Mouse (Mus musculus) heart, postnatal 0 days (tissue): Measurements from ENCODE around the gene Maml2. TPM values are rescaled to one million over a fixed set of nuclear protein-coding genes. Genes with fewer than 3 reads are reported as not detected.
A peak's percentile ranks its signal among the peaks of the same experiment; 100 is the strongest.

ENCODE experiments used
- ATAC-seq: fragments of 200-750 bp; cut with Nextera tagmentation; 2 replicates; pipeline ENCODE4 v1.8.0; 2017; ENCODE audit warnings: low read depth, moderate number of reproducible peaks, moderate library complexity; ENCODE audit not compliant: insufficient read depth
- DNase-seq: peaks from one replicate; pipeline ENCODE4 v3.0.0-alpha.2; 2016; ENCODE audit warnings: low spot score
- H3K27ac ChIP-seq: fragments of 300-500 bp; sonication (generic); 2 replicates; pipeline ENCODE4 v1.5.1; 2014; ENCODE audit warnings: low read depth, mild to moderate bottlenecking
- H3K27me3 ChIP-seq: fragments of 300-500 bp; sonication (generic); 2 replicates; pipeline ENCODE4 v1.6.1; 2014; ENCODE audit warnings: low read length, mixed read lengths; ENCODE audit not compliant: control insufficient read depth, insufficient read depth
- H3K36me3 ChIP-seq: fragments of 300-500 bp; sonication (generic); replicated peaks from 2 replicates; pipeline ENCODE4 v1.6.1; 2014; ENCODE audit warnings: low read length, mixed read lengths; ENCODE audit not compliant: control insufficient read depth, insufficient read depth
- H3K4me1 ChIP-seq: fragments of 300-500 bp; sonication (generic); 2 replicates; pipeline ENCODE4 v1.6.1; 2014; ENCODE audit warnings: antibody characterized with exemption; ENCODE audit not compliant: control insufficient read depth, insufficient read depth
- H3K4me2 ChIP-seq: fragments of 300-500 bp; sonication (generic); 2 replicates; pipeline ENCODE4 v1.6.1; 2014; ENCODE audit warnings: low read depth, mild to moderate bottlenecking, low read length, moderate library complexity
- H3K4me3 ChIP-seq: fragments of 300-500 bp; sonication (generic); 2 replicates; pipeline ENCODE4 v1.5.1; 2014; ENCODE audit warnings: low read depth, low read length
- H3K9ac ChIP-seq: fragments of 300-500 bp; sonication (generic); replicated peaks from 2 replicates; pipeline ENCODE4 v1.6.1; 2014; ENCODE audit warnings: low read depth, low read length, mixed read lengths
- H3K9me3 ChIP-seq: fragments of 300-500 bp; sonication (generic); replicated peaks from 2 replicates; pipeline ENCODE4 v1.6.1; 2016; ENCODE audit warnings: low read length; ENCODE audit not compliant: control insufficient read depth
- CTCF ChIP-seq: IDR thresholded peaks from 2 replicates; pipeline ENCODE4 v1.5.1; 2016; ENCODE audit warnings: antibody characterized with exemption, control low read depth, low read depth
- EP300 ChIP-seq: IDR thresholded peaks from 2 replicates; pipeline ENCODE4 v1.6.1; 2016; ENCODE audit warnings: antibody characterized with exemption, low read depth
- WGBS: fragments of 180-500 bp; shearing (Covaris S2); extraction: QIAGEN DNeasy Blood & Tissue Kit; methylation state at CpG from one replicate; pipeline ENCODE4 v1.1.7; 2014; 5-methylcytosine and 5-hydroxymethylcytosine counted together
- polyA plus RNA-seq: library from polyadenylated mRNA; unstranded; fragments of >200 nt; fragmentation: Nextera tagmentation; extraction: Ambion mirVana; gene quantifications from 2 replicates; pipeline ENCODE4 v1.2.1, GENCODE M21; 2015
- total RNA-seq: library from RNA; depleted of rRNA; stranded (reverse); fragments of >200 nt; gene quantifications from 2 replicates; pipeline ENCODE4 v1.2.3, GENCODE M21; 2014; ENCODE audit warnings: low replicate concordance

The Maml2 gene
- total and polyA plus RNA-seq, 2 experiments from 2014 or later, result 6.0 to 7.0 TPM

DNA sequence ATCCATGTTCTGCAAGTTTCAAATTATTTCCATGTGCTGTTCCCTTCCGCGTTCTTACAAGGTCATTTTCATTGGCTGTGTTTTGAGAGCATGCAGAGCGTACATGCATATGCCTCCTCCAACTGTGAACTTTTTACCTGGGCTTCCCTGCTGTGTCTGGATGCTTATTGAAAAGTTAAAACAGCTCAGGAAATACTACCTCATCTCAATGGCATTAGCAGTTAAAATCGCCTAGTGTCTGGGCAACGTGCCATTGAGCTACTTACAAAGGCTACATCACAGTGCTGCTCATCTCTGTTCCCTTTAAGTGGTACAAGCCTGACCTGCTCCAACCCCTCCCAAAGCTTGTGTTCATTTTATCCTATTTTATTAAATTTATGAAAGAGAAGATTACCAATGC, 347.4 kb downstream of the Maml2 start:
- H3K27me3 ChIP-seq, result no peaks in the 10 kb centered on the region
- no peak overlapping the region for H3K9ac ChIP-seq
- peak overlapping the region; percentile 23; the same call in 1 of the 2 replicates for H3K4me2 ChIP-seq
- ATAC-seq (peak; percentile 79), DNase-seq (peak; percentile 67)
- WGBS, result 19% methylated on average over 5 of the region's 5 CpGs
- H3K27ac ChIP-seq, result 0 out of 2 replicates have a peak overlapping the region, but pooled peaks have one; percentile 20
- no peaks in the 10 kb centered on the region for H3K9me3 ChIP-seq
- peaks cover 17% of the 10 kb centered on the region for H3K4me1 ChIP-seq
- no peak for TF ChIP-seq CTCF
- TF ChIP-seq EP300, result no peak
- H3K4me3 ChIP-seq, result no peak overlapping the region
- H3K36me3 ChIP-seq, result no peaks in the 10 kb centered on the region

DNA sequence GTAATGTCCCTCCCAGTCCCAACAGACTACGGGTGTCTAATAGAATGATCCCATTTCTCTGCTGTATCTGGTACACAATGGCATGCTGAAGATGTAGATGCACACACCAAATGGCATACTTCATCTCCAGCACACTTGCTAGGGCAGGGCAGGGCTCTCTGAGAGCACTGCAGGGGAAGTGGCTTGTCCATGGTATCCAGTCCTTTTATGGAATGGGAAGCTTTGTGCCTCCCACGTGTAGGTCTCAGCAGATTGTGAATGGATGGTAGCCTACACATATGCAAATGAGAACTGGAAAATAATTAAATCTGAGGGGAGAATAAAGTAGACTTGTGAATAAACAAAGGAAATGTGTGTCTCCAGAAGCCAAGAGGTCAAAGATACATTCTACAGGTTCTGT, 353.3 kb downstream of the Maml2 start:
- DNase-seq (no peak), ATAC-seq (no peak)
- no peaks in the 10 kb centered on the region for H3K27me3 ChIP-seq
- peaks cover 5% of the 10 kb centered on the region; the same call in 1 of the 2 replicates for H3K4me1 ChIP-seq
- no peak overlapping the region for H3K4me2 ChIP-seq
- no peak overlapping the region for H3K27ac ChIP-seq
- WGBS, result 62% methylated on average over 2 of the region's 2 CpGs
- no peaks in the 10 kb centered on the region for H3K36me3 ChIP-seq
- no peak overlapping the region for H3K4me3 ChIP-seq
- no peak overlapping the region for H3K9ac ChIP-seq
- H3K9me3 ChIP-seq, result no peaks in the 10 kb centered on the region
- TF ChIP-seq EP300, result no peak
- no peak for TF ChIP-seq CTCF

DNA sequence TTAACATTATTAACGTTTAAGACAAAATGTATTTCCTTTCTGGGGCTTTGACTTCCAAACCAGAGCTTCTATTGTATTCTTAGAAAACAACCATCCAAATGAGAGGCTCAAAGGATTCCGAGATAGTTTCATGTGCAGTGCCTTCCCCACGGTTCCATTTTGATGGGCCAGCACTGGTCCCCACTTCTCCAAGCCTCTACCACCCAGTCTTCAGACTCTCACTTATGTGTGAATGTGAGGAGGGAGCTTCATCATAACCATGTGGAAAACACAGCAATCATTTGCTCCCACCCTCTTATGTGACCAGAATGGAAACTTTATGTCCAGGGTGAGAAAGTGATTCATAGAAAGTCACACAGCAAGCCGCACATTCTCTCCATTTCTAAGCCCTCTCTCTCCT, 354.1 kb downstream of the Maml2 start:
- no peak overlapping the region for H3K4me3 ChIP-seq
- peaks cover 5% of the 10 kb centered on the region; the same call in 1 of the 2 replicates for H3K4me1 ChIP-seq
- no peak for TF ChIP-seq CTCF
- no peak for TF ChIP-seq EP300
- H3K27me3 ChIP-seq, result no peaks in the 10 kb centered on the region
- DNase-seq (peak; percentile 2), ATAC-seq (no peak)
- no peak overlapping the region for H3K4me2 ChIP-seq
- H3K27ac ChIP-seq, result no peak overlapping the region; the same call in 1 of the 2 replicates
- no peaks in the 10 kb centered on the region for H3K36me3 ChIP-seq
- H3K9ac ChIP-seq, result no peak overlapping the region
- no peaks in the 10 kb centered on the region for H3K9me3 ChIP-seq
- WGBS, result 74% methylated on average over 4 of the region's 4 CpGs

DNA sequence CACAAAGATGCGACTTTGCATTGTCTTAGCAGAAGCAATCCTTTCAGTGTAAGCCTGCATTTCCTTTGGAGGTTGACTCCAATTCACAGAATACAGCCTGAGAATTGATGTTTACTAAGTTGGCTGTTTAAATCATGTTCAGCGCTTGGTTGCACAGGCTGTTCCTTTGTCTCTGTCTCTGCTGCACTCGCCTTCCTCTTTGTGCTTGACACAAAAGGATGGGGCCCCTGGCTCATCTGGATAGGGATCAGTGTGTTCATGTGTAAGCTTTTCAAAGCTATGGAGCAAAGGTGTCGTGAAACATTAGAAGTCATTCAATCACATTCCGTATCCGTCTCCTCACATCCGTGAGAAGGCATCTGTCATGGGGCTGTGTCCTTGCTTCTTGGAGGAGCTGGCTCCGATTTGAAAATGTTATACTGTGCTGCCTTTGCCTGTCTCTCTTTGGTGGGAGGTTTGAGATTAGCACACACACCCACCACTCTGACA, 354.7 kb downstream of the Maml2 start:
- H3K4me1 ChIP-seq, result peaks cover 5% of the 10 kb centered on the region; the same call in 1 of the 2 replicates
- no peaks in the 10 kb centered on the region for H3K9me3 ChIP-seq
- 70% methylated on average over 8 of the region's 8 CpGs for WGBS
- H3K4me3 ChIP-seq, result no peak overlapping the region
- TF ChIP-seq CTCF, result no peak
- no peak for TF ChIP-seq EP300
- no peak overlapping the region for H3K9ac ChIP-seq
- no peaks in the 10 kb centered on the region for H3K36me3 ChIP-seq
- H3K27ac ChIP-seq, result no peak overlapping the region
- DNase-seq (peak; percentile 3), ATAC-seq (no peak)
- no peaks in the 10 kb centered on the region for H3K27me3 ChIP-seq
- no peak overlapping the region for H3K4me2 ChIP-seq

DNA sequence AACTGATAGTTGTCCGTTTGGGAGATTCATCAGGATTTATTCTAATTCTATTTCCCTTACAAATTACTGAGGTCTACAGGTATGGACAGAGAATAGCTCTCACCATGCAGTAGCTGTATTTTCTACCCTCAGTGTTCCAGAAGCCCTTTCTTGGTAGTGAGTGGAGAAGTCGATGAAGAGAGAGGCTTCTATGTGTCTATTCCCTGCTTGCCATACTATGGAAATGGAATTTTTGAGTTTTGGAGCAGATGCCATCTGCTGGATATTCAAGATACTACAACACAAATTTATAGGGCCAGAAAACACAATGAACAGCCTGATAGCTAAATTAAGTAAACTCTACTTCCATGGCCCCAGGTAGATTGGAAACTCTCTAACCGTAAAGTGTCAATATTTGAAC, 355.2 kb downstream of the Maml2 start:
- H3K27ac ChIP-seq, result no peak overlapping the region
- H3K27me3 ChIP-seq, result no peaks in the 10 kb centered on the region
- no peaks in the 10 kb centered on the region for H3K36me3 ChIP-seq
- no peak overlapping the region for H3K9ac ChIP-seq
- TF ChIP-seq CTCF (peak; percentile 64), EP300 (no peak)
- peak; percentile 62 for DNase-seq
- H3K9me3 ChIP-seq, result no peaks in the 10 kb centered on the region
- no peak for ATAC-seq
- no peak overlapping the region for H3K4me3 ChIP-seq
- peaks cover 5% of the 10 kb centered on the region; the same call in 1 of the 2 replicates for H3K4me1 ChIP-seq
- no peak overlapping the region for H3K4me2 ChIP-seq
- 30% methylated on average over 3 of the region's 3 CpGs for WGBS
